Mouse (Mus musculus) Patski (cell line): ENCODE measurements around the gene Slitrk2. TPM values are rescaled to one million over a fixed set of nuclear protein-coding genes. Genes with fewer than 3 reads are reported as not detected.

ENCODE experiments used
- ATAC-seq: fragments of 100-300 bp; one replicate; pipeline ENCODE4 v1.8.0; 2021
- CTCF ChIA-PET: fragments of 350-600 bp; sonication (Branson Sonifier 250); formaldehyde crosslinking; loops from one replicate; lab custom pipeline; 2022; ENCODE audit warnings: inconsistent platforms; lab: Charles Lee
- POLR2A ChIA-PET: fragments of 350-600 bp; sonication (Branson Sonifier 250); formaldehyde crosslinking; loops from one replicate; lab custom pipeline; 2022; ENCODE audit warnings: antibody characterized with exemption, inconsistent platforms; lab: Charles Lee
- DNase-seq: peaks from one replicate; pipeline ENCODE4 v3.0.0-alpha.2; 2011; ENCODE audit warnings: low read depth, low spot score
- H3K27me3 ChIP-seq: fragments of 371-371 bp; one replicate; pipeline ENCODE4 v1.5.1; 2021
- CTCF ChIP-seq: fragments of 100-300 bp; IDR thresholded peaks from one replicate; pipeline ENCODE4 v1.5.1; 2021
- in situ Hi-C: fragments of 300-500 bp; cut with MboI; formaldehyde crosslinking; loops from 3 replicates; pipeline ENCODE4 v1.11.1; 2018; ENCODE audit warnings: low pct_unique_long_range_greater_than_20kb, mixed read lengths
- polyA plus RNA-seq: library from polyadenylated mRNA; unstranded; gene quantifications from one replicate; pipeline ENCODE4 v1.2.3, GENCODE M21; 2021

Slitrk2 gene
- 0.08 TPM for polyA plus RNA-seq

GRCm38 (mm10) chrX:66648911-66649620 lies at the start of gene Slitrk2:
TSS of gene Slitrk2 (plus strand) at chrX:66649318.
- no peak for ATAC-seq
- no peak for TF ChIP-seq CTCF
- ChIA-PET CTCF (no interaction called here), POLR2A (no interaction called here)
- peaks cover 36% of the 10 kb centered on the region for H3K27me3 ChIP-seq
- DNase-seq: no peak
- in situ Hi-C loops: loop anchor here (25.0 kb wide), 1 partner anchor 912 kb away; no protein-coding TSS in a partner anchor

- ChIA-PET POLR2A (interaction anchor here (0.6 to 0.7 kb wide), 2 partner anchors 259 to 317 kb away, joined by 7 read pairs; no protein-coding TSS in a partner anchor), CTCF (no interaction called here)
- ATAC-seq (no peak), DNase-seq (no peak)
- in situ Hi-C loops: no loop called here
- peaks cover 18% of the 10 kb centered on the region for H3K27me3 ChIP-seq
- no peak for TF ChIP-seq CTCF
Measured at GRCm38 (mm10) chrX:66605490-66605889, 43.6 kb upstream of the Slitrk2 start.

- ATAC-seq (peak; percentile 42), DNase-seq (no peak)
- POLR2A ChIA-PET: no interaction called here
- CTCF ChIA-PET: no interaction called here
- peaks cover 22% of the 10 kb centered on the region for H3K27me3 ChIP-seq
- TF ChIP-seq CTCF: no peak
- in situ Hi-C loops: loop anchor here (25.0 kb wide), 1 partner anchor 1660 kb away; no protein-coding TSS in a partner anchor
Measured at GRCm38 (mm10) chrX:66652455-66653144, 3.5 kb downstream of the Slitrk2 start.

- in situ Hi-C loops: loop anchor here (25.0 kb wide), 1 partner anchor 1655 kb away; no protein-coding TSS in a partner anchor
- ATAC-seq (no peak), DNase-seq (no peak)
- no peak for TF ChIP-seq CTCF
- ChIA-PET CTCF (interaction anchor here (1.4 kb wide), 1 partner anchor 9 kb away, joined by 4 read pairs; no protein-coding TSS in a partner anchor), POLR2A (no interaction called here)
- peaks cover 41% of the 10 kb centered on the region for H3K27me3 ChIP-seq
Measured at GRCm38 (mm10) chrX:66657365-66657764, 8.2 kb downstream of the Slitrk2 start.

GRCm38 (mm10) chrX:66676959-66677358 lies 27.8 kb downstream of the Slitrk2 start:
- in situ Hi-C loops: no loop called here
- H3K27me3 ChIP-seq: peaks cover 13% of the 10 kb centered on the region
- CTCF ChIA-PET: no interaction called here
- ATAC-seq (no peak), DNase-seq (no peak)
- TF ChIP-seq CTCF: no peak
- POLR2A ChIA-PET: no interaction called here

GRCm38 (mm10) chrX:66678646-66679045 lies 29.5 kb downstream of the Slitrk2 start:
- ChIA-PET POLR2A (no interaction called here), CTCF (no interaction called here)
- TF ChIP-seq CTCF: no peak
- H3K27me3 ChIP-seq: peaks cover 8% of the 10 kb centered on the region
- no peak for ATAC-seq
- in situ Hi-C loops: no loop called here
- no peak for DNase-seq
